Mouse (Mus musculus): ENCODE results near the gene Sh3bp2. TPM values are rescaled to one million over a fixed set of nuclear protein-coding genes. Genes with fewer than 3 reads are reported as not detected.
A peak's percentile ranks its signal among the peaks of the same experiment; 100 is the strongest.
"Not testable (repeated sequence)": the region's sequence is repeated elsewhere in the genome, so short reads cannot be mapped to it uniquely, and the experiment has no call there.

The Sh3bp2 gene
- polyA plus RNA-seq, 1 experiment from 2014 or later: 11.7 TPM

DNA sequence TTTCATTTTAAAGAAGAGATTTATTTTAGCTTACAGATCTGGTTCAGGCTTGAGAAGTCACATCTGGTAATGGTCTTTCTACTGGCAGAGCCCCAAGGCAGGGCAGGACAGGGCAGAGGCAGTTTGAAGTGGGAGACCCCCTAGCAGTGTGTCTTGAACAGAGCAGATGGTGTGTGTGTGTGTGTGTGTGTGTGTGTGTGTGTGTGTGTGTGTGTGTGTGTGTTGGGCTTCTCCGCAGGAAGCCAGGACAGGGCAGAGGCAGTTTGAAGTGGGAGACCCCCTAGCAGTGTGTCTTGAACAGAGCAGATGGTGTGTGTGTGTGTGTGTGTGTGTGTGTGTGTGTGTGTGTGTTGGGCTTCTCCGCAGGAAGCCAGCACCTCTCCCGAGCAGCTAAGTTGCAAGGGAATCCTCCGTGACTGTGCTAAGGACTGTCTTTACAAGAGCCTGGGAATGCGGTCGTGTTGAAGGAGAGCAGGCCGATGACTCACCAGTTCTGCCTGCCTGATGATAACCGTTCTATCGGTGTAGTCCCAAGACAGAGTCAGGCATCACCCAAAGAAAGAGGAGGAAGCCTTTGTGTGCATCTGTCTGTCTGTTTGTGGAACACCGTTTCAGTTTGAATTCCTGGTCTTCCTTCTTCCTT is 56.2 kb downstream of the Sh3bp2 start:
- H3K36me3 ChIP-seq (replicated peaks): peaks cover 32% of the 10 kb centered on the region
- WGBS: 75% methylated on average over 10 of the region's 10 CpGs
- not testable (repeated sequence) for DNase-seq (ENCODE audit: extremely low spot score, low spot score); H3K4me3 ChIP-seq; H3K9me3 ChIP-seq; H3K27me3 ChIP-seq (ENCODE audit: poor library complexity, severe bottlenecking)
- H3K27ac ChIP-seq: peak overlapping the region; percentile 70; the same call in 1 of the 2 replicates
- peaks cover 18% of the 10 kb centered on the region for H3K4me1 ChIP-seq

DNA sequence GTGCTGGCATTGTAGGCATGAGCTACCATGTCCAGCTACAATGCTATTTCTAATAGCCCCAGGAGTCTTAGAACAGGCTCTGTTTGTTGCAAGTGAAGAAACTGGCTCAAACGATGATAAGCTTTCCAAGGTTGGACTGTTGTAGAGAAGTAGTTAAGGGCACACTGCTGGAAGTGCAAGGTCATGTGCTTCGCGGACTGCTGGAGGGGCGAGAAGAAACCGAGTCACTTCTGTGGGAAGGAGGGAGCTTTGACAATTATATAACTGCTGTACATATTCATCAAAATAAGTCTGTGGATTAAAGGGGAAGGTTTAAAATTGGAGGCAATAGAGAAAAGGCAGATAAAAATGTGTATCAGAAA is 56.7 kb downstream of the Sh3bp2 start:
- Histone ChIP-seq H3K4me3 (no peak overlapping the region), H3K27me3 (ENCODE audit: poor library complexity, severe bottlenecking) (no peaks in the 10 kb centered on the region), H3K4me1 (peaks cover 23% of the 10 kb centered on the region), H3K36me3 (replicated peaks) (peaks cover 27% of the 10 kb centered on the region), H3K27ac (peak overlapping the region; percentile 70; the same call in 1 of the 2 replicates), H3K9me3 (no peaks in the 10 kb centered on the region)
- DNase-seq (ENCODE audit: extremely low spot score, low spot score): no peak
- 86% methylated on average over 5 of the region's 5 CpGs for WGBS

DNA sequence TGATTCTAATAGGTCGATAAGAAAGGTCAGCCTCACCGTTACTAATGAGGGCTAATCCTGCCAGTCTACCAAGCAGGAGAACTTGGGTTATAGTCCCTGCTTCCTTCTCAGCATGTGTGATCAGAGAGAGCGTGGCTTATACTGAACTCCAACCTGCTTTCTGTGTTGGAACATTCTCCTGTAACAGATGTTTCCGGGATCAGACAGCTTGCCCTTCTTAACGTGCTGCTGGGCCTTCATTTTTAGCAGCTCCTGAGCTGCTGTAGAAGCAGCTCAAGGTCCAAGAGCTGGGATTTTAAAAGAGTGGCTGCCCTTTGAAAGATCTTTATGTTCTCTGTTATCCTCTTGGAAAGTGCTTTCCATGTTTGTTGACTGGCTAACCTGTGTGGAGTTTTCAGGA is 59.6 kb downstream of the Sh3bp2 start:
- H3K27ac ChIP-seq: no peak overlapping the region
- peaks cover 13% of the 10 kb centered on the region for H3K36me3 ChIP-seq (replicated peaks)
- H3K4me3 ChIP-seq: no peak overlapping the region
- no peak for DNase-seq (ENCODE audit: extremely low spot score, low spot score)
- peaks cover 50% of the 10 kb centered on the region for H3K4me1 ChIP-seq
- no peaks in the 10 kb centered on the region for H3K9me3 ChIP-seq
- H3K27me3 ChIP-seq (ENCODE audit: poor library complexity, severe bottlenecking): no peaks in the 10 kb centered on the region
- WGBS: 66% methylated on average over 5 of the region's 5 CpGs

DNA sequence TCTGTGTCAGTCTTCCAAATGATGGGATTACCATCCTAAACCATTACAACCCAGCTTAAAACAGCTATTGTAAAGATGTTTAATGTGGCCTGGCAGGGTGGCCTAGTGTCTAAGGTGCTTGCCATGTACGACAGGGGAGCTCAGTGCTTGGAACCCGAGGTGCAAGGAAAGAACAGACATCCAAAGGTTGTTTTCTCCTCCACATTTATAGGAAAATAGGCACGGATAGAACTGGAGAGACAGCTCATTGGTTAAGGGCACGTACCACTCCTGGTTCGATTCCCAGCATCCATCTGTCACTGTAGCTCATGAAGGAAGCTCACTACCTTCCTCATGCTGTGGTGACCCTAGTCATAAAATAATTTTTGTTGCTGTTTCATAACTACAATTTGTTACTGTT is 62.2 kb downstream of the Sh3bp2 start:
- no peak overlapping the region for H3K27ac ChIP-seq
- H3K9me3 ChIP-seq: no peaks in the 10 kb centered on the region
- H3K4me1 ChIP-seq: peaks cover 68% of the 10 kb centered on the region
- DNase-seq (ENCODE audit: extremely low spot score, low spot score): no peak
- H3K4me3 ChIP-seq: no peak overlapping the region
- peaks cover 13% of the 10 kb centered on the region for H3K36me3 ChIP-seq (replicated peaks)
- 75% methylated on average over 5 of the region's 5 CpGs for WGBS
- no peaks in the 10 kb centered on the region for H3K27me3 ChIP-seq (ENCODE audit: poor library complexity, severe bottlenecking)

DNA sequence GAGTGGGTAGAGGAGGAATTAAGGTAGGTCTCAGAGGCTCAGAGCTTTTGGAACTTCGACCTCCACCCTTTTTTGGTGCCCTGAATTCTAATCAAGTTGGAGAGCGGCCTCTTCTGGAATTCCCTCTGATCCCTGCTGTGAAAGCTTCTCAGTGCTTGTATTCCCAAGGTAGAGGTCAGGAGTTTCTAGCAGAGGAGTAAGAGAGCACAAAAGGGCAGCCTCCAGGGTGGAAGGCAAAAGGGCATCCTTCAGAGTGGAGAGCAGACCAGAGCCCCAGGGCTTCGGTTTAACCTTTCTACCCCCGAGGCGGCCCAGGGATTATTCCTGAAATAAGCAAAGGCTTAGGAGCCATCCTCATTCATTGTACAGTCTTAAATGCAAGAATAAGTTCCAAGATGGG is 64.4 kb downstream of the Sh3bp2 start:
- peak overlapping the region; percentile 83 for H3K27ac ChIP-seq
- H3K4me3 ChIP-seq: peak overlapping the region; percentile 18; the same call in 1 of the 2 replicates
- H3K9me3 ChIP-seq: no peaks in the 10 kb centered on the region
- no peaks in the 10 kb centered on the region for H3K27me3 ChIP-seq (ENCODE audit: poor library complexity, severe bottlenecking)
- peaks cover 73% of the 10 kb centered on the region for H3K4me1 ChIP-seq
- no peak for DNase-seq (ENCODE audit: extremely low spot score, low spot score)
- 6% methylated on average over 5 of the region's 5 CpGs for WGBS
- peaks cover 19% of the 10 kb centered on the region for H3K36me3 ChIP-seq (replicated peaks)

DNA sequence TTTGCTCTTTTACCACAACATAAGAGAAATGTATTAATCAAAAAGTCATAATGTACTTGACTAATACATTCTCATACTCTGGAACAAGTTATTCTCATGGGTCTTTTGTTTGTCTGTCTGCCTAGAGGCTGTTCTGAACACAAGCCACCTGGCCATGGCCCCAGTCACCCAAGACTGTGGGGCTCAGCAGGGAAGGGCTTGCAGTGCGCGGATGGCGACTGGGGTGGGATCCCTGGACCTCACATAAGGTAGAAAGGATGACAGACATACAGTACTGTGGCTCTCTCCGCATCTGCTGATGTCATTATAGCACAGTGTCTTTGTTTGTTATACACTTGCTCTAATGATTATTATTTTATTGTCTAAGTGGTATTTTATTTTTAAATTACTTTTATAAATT is 65.1 kb downstream of the Sh3bp2 start:
- 33% methylated on average over 4 of the region's 4 CpGs for WGBS
- no peak overlapping the region for H3K4me3 ChIP-seq
- no peak for DNase-seq (ENCODE audit: extremely low spot score, low spot score)
- H3K36me3 ChIP-seq (replicated peaks): peaks cover 19% of the 10 kb centered on the region
- H3K9me3 ChIP-seq: no peaks in the 10 kb centered on the region
- no peaks in the 10 kb centered on the region for H3K27me3 ChIP-seq (ENCODE audit: poor library complexity, severe bottlenecking)
- H3K4me1 ChIP-seq: peaks cover 69% of the 10 kb centered on the region
- peak overlapping the region; percentile 83 for H3K27ac ChIP-seq

DNA sequence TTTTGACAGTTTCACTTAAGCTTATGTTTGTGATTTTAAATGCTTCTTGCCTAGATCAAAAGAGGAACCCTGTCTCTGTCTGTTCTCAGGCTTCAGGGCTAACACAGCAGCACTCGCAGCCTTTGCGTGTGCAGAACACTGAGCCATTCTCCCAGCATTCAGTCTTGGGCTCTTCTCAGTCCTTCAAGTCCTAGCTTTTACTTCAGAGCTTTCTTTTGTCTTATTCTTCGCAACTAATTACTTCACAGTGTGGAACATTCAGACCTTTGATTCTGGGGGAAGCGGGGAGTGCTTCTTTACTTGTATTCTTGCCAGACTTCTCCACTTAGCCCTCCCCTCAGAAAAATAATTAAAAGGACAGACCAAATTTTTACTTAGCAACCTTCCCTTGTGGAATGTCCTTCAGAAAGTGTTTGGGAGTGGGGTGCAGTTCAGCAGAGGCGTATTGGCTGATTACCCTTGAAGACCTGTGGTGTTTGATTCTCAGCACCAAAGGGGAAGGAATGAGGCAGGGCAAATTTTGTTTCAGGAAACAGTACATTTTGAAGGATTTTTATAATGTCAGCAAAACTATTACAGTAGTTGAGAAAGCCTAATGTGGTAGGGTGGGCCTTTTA is 65.9 kb downstream of the Sh3bp2 start:
- Histone ChIP-seq H3K9me3 (no peaks in the 10 kb centered on the region), H3K36me3 (replicated peaks) (peaks cover 19% of the 10 kb centered on the region), H3K4me1 (peaks cover 66% of the 10 kb centered on the region), H3K27ac (peak overlapping the region; percentile 79), H3K4me3 (no peak overlapping the region), H3K27me3 (ENCODE audit: poor library complexity, severe bottlenecking) (no peaks in the 10 kb centered on the region)
- peak; percentile 27 for DNase-seq (ENCODE audit: extremely low spot score, low spot score)
- 20% methylated on average over 5 of the region's 5 CpGs for WGBS

DNA sequence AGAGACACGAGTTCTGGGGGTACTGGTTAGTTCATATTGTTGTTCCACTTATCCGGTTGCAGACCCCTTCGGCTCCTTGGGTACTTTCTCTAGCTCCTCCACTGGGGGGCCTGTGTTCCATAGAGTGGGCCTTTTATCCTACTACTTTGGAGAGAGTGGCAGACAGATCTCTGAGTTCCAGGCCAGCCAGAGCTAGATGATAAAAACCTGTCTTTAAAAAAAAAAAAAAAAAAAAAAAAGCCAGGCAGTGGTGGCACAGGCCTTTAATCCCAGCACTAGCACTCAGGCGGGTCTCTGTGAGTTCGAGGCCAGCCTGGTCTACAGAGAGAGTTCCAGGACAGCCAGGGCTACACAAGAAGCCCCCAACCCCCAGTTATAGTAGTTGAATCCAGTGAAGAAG is 66.6 kb downstream of the Sh3bp2 start:
- H3K4me3 ChIP-seq; DNase-seq (ENCODE audit: extremely low spot score, low spot score); H3K9me3 ChIP-seq; H3K27me3 ChIP-seq (ENCODE audit: poor library complexity, severe bottlenecking): not testable (repeated sequence)
- 72% methylated on average over 5 of the region's 5 CpGs for WGBS
- H3K27ac ChIP-seq: peak overlapping the region; percentile 79
- H3K4me1 ChIP-seq: peaks cover 59% of the 10 kb centered on the region
- H3K36me3 ChIP-seq (replicated peaks): peaks cover 22% of the 10 kb centered on the region

DNA sequence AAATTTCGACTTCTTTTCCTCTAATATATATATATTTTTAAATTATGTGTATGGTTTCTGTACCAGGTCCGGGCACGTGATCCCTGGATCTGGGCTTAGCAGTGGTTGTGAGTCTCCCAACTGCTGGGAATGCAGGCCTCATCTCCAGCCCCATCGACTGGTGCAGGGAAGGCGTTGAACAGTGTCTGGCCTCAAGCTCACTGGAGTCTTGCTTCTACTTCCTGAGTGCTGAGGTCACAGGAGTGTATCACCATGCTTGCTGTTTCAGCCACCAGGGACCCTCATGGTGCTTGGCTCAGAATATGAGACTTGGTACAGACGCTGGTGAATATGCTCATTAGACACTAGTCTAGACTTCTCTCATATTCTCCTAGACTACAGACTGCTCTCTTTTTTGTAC is 67.0 kb downstream of the Sh3bp2 start:
- peaks cover 54% of the 10 kb centered on the region for H3K4me1 ChIP-seq
- H3K27me3 ChIP-seq (ENCODE audit: poor library complexity, severe bottlenecking): no peaks in the 10 kb centered on the region
- no peaks in the 10 kb centered on the region for H3K9me3 ChIP-seq
- no peak for DNase-seq (ENCODE audit: extremely low spot score, low spot score)
- peak overlapping the region; percentile 79 for H3K27ac ChIP-seq
- H3K4me3 ChIP-seq: no peak overlapping the region
- H3K36me3 ChIP-seq (replicated peaks): peaks cover 26% of the 10 kb centered on the region
- WGBS: 94% methylated on average over 6 of the region's 6 CpGs

DNA sequence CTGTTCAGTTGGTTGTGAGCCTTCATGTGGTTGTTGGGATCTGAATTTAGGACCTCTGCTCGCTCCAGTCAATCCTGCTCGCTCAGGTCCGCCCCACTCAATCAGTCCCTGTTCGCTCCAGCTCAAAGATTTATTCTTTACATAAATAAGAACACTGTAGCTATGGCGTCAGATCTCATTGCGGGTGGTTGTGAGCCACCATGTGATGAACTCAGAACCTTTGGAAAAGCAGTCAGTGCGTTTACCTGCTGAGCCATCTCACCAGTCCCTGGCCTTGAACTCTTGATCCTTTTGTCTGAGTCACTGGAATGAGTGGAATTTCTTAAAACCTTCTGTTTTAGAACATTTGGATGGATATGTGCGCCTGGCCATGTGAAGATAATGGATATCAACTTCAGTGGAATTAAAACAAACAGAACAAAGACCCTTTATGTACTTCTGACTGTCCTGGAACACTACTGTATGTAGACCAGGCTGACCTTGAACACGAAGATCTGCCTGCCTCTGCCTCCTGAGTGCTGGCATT is 67.6 kb downstream of the Sh3bp2 start:
- Histone ChIP-seq H3K27ac (peak overlapping the region; percentile 79; the same call in 1 of the 2 replicates), H3K27me3 (ENCODE audit: poor library complexity, severe bottlenecking) (no peaks in the 10 kb centered on the region), H3K4me3 (no peak overlapping the region), H3K4me1 (peaks cover 51% of the 10 kb centered on the region), H3K9me3 (no peaks in the 10 kb centered on the region), H3K36me3 (replicated peaks) (peaks cover 30% of the 10 kb centered on the region)
- WGBS: 95% methylated on average over 9 of the region's 9 CpGs
- DNase-seq (ENCODE audit: extremely low spot score, low spot score): no peak

DNA sequence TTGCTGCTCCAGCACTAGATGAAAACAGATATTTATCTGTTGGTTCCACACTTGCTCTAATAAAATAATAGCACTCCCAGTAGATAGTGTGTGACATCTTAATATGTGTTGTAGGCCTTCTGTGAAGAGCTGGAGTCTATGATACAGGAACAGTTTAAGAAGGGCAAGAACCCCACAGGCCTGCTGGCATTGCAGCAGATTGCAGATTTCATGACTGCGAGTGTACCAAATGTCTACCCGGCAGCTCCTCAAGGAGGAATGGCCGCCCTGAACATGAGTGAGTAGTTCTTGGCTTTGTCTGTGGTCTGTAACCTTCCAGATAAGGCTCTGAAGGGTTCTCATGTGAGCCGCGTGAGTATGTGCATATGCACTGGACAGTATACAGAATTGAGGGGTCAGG is 78.9 kb downstream of the Sh3bp2 start:
- Histone ChIP-seq H3K4me3 (no peak overlapping the region), H3K9me3 (no peaks in the 10 kb centered on the region), H3K4me1 (no peaks in the 10 kb centered on the region), H3K27ac (no peak overlapping the region), H3K36me3 (replicated peaks) (peaks cover 81% of the 10 kb centered on the region), H3K27me3 (ENCODE audit: poor library complexity, severe bottlenecking) (no peaks in the 10 kb centered on the region)
- DNase-seq (ENCODE audit: extremely low spot score, low spot score): no peak
- 94% methylated on average over 5 of the region's 5 CpGs for WGBS

DNA sequence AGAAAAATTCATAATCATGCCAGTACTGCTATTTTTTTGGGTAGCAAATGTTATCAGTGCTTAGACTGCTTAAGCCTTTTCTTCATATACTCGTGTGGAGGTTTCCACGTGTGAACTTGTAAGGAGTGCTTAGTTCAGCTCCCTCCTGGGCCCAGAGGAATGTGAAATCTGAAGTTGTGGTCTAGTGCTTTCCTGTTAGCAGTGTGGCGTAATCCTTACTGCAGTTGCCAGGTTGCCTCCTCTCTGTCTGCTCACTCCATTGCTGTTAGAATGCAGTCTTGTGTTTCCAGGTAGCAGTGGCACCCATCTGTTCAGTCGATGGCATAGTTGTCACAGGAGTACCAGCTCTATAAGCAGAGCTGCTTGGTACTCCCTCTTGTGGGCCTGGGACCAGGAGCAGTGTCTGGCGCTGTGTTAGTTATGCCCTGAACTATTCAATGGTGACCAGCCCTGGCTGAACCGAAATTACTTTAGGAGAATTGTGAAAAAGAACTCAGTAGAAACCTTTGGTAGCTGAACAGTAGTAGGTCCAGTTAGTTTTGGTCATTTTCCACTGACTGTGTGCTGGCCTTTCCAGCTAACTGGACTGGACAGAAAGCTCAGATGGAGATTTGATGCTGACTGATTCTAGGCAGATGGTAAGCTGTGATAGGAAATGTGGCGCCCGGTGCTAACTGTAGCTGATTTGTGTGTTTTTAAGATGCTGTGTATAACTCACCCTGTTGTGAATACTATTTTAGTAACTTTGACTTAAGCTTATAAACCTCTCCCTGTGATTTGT is 81.7 kb downstream of the Sh3bp2 start:
- H3K36me3 ChIP-seq (replicated peaks): peaks cover 80% of the 10 kb centered on the region
- H3K9me3 ChIP-seq: no peaks in the 10 kb centered on the region
- no peak overlapping the region for H3K27ac ChIP-seq
- no peaks in the 10 kb centered on the region for H3K27me3 ChIP-seq (ENCODE audit: poor library complexity, severe bottlenecking)
- no peaks in the 10 kb centered on the region for H3K4me1 ChIP-seq
- 91% methylated on average over 8 of the region's 8 CpGs for WGBS
- DNase-seq (ENCODE audit: extremely low spot score, low spot score): no peak
- no peak overlapping the region for H3K4me3 ChIP-seq

DNA sequence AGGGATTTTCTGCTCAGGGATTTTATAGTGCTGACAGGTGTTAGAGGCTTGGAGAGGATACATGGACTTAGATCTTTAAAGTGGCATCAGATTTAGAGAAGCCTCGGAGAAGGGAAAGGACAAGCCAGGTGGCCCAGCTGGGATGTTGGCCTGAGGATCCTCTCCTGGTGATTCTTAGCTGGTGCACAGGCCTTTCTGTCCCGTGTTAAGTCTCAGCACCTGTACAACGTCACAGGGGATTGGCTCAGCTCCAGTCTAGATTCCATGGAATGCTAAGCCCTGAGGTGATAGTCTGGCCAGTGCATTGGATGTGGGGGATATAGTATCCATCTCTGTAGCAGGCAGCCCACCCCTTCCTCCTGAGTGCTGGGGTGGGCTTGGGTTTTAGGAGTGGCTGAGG is 82.6 kb downstream of the Sh3bp2 start:
- H3K36me3 ChIP-seq (replicated peaks): peaks cover 78% of the 10 kb centered on the region
- WGBS: 86% methylated on average over 3 of the region's 3 CpGs

More for the DNA sequence above, 82.6 kb downstream of the Sh3bp2 start:
- no peaks in the 10 kb centered on the region for H3K4me1 ChIP-seq
- no peak overlapping the region for H3K27ac ChIP-seq
- no peak overlapping the region for H3K4me3 ChIP-seq
- H3K9me3 ChIP-seq: no peaks in the 10 kb centered on the region
- no peak for DNase-seq (ENCODE audit: extremely low spot score, low spot score)
- no peaks in the 10 kb centered on the region for H3K27me3 ChIP-seq (ENCODE audit: poor library complexity, severe bottlenecking)
